Mouse (Mus musculus) stomach, postnatal 0 days (tissue): ENCODE results near the gene Coro2b. TPM values are rescaled to one million over a fixed set of nuclear protein-coding genes. Genes with fewer than 3 reads are reported as not detected.

Source experiments
- ATAC-seq: fragments of 200-750 bp; cut with Nextera tagmentation; 2 replicates; pipeline ENCODE4 v1.8.0; 2017; ENCODE audit not compliant: low FRiP score, low TSS enrichment
- DNase-seq: peaks from one replicate; pipeline ENCODE4 v3.0.0-alpha.2; 2016; ENCODE audit warnings: low spot score
- H3K27ac ChIP-seq: fragments of 300-500 bp; sonication (generic); replicated peaks from 2 replicates; pipeline ENCODE4 v1.5.1; 2014; ENCODE audit warnings: mild to moderate bottlenecking, control low read depth
- H3K27me3 ChIP-seq: fragments of 300-500 bp; sonication (generic); 2 replicates; pipeline ENCODE4 v1.6.1; 2014; ENCODE audit warnings: low read length; ENCODE audit not compliant: control insufficient read depth, insufficient read depth
- H3K36me3 ChIP-seq: fragments of 300-500 bp; sonication (generic); 2 replicates; pipeline ENCODE4 v1.6.1; 2014; ENCODE audit warnings: low read length, mixed read lengths; ENCODE audit not compliant: control insufficient read depth, insufficient read depth
- H3K4me1 ChIP-seq: fragments of 300-500 bp; sonication (generic); replicated peaks from 2 replicates; pipeline ENCODE4 v1.6.1; 2014; ENCODE audit warnings: antibody characterized with exemption; ENCODE audit not compliant: control insufficient read depth, insufficient read depth
- H3K4me2 ChIP-seq: fragments of 300-500 bp; sonication (generic); replicated peaks from 2 replicates; pipeline ENCODE4 v1.6.1; 2014; ENCODE audit warnings: low read depth, mild to moderate bottlenecking, control low read depth, moderate library complexity
- H3K4me3 ChIP-seq: fragments of 300-500 bp; sonication (generic); 2 replicates; pipeline ENCODE4 v1.5.1; 2014; ENCODE audit warnings: low read depth, low read length, control low read depth
- H3K9ac ChIP-seq: fragments of 300-500 bp; sonication (generic); 2 replicates; pipeline ENCODE4 v1.6.1; 2014; ENCODE audit warnings: mild to moderate bottlenecking, low read length, control low read depth, mixed read lengths
- H3K9me3 ChIP-seq: fragments of 300-500 bp; sonication (generic); 2 replicates; pipeline ENCODE4 v1.6.1; 2016; ENCODE audit warnings: low read length; ENCODE audit not compliant: control insufficient read depth
- CTCF ChIP-seq: IDR thresholded peaks from 2 replicates; pipeline ENCODE4 v1.5.1; 2016; ENCODE audit warnings: antibody characterized with exemption, low read depth, mild to moderate bottlenecking, moderate library complexity
- EP300 ChIP-seq: optimal IDR thresholded peaks from 2 replicates; pipeline ENCODE3; 2016; ENCODE audit warnings: antibody characterized with exemption
- WGBS: fragments of 180-500 bp; shearing (Covaris S2); extraction: QIAGEN DNeasy Blood & Tissue Kit; methylation state at CpG from one replicate; pipeline ENCODE4 v1.1.7; 2014; 5-methylcytosine and 5-hydroxymethylcytosine counted together
- polyA plus RNA-seq: library from polyadenylated mRNA; unstranded; fragments of >200 nt; fragmentation: Nextera tagmentation; extraction: Ambion mirVana; gene quantifications from 2 replicates; pipeline ENCODE4 v1.2.1, GENCODE M21; 2015

Gene Coro2b
- polyA plus RNA-seq, 1 experiment from 2014 or later = 4.9 TPM

GRCm38 (mm10) chr9:62371745-62372555, 164.9 kb downstream of the Coro2b start:
- TF ChIP-seq EP300 (no peak), CTCF (no peak)
- H3K27ac ChIP-seq = peak overlapping the region; percentile 40; the same call in 1 of the 2 replicates
- WGBS = 56% methylated on average over 16 of the region's 16 CpGs
- no peak overlapping the region for H3K4me2 ChIP-seq
- ATAC-seq = no peak
- no peak overlapping the region for H3K9ac ChIP-seq
- H3K27me3 ChIP-seq = no peaks in the 10 kb centered on the region
- H3K4me3 ChIP-seq = no peak overlapping the region
- no peak for DNase-seq
- peaks cover 2% of the 10 kb centered on the region; the same call in 1 of the 2 replicates for H3K36me3 ChIP-seq
- no peaks in the 10 kb centered on the region for H3K9me3 ChIP-seq
- H3K4me1 ChIP-seq = peaks cover 4% of the 10 kb centered on the region

- H3K4me1 ChIP-seq = peaks cover 11% of the 10 kb centered on the region
- no peaks in the 10 kb centered on the region for H3K27me3 ChIP-seq
- no peak overlapping the region for H3K4me3 ChIP-seq
- ATAC-seq (no peak), DNase-seq (no peak)
- TF ChIP-seq EP300 (no peak), CTCF (peak; percentile 29)
- whole genome bisulfite sequencing = 56% methylated on average over 6 of the region's 6 CpGs
- H3K9me3 ChIP-seq = no peaks in the 10 kb centered on the region
- H3K36me3 ChIP-seq = peaks cover 2% of the 10 kb centered on the region; the same call in 1 of the 2 replicates
- no peak overlapping the region for H3K4me2 ChIP-seq
- H3K27ac ChIP-seq = no peak overlapping the region
- no peak overlapping the region for H3K9ac ChIP-seq
Measured at GRCm38 (mm10) chr9:62370648-62371280, 166.1 kb downstream of the Coro2b start.

- WGBS = 63% methylated on average over 9 of the region's 9 CpGs
- Histone ChIP-seq H3K4me1 (peaks cover 11% of the 10 kb centered on the region), H3K9me3 (no peaks in the 10 kb centered on the region), H3K27ac (no peak overlapping the region), H3K4me2 (no peak overlapping the region), H3K36me3 (peaks cover 2% of the 10 kb centered on the region; the same call in 1 of the 2 replicates), H3K27me3 (no peaks in the 10 kb centered on the region), H3K9ac (no peak overlapping the region), H3K4me3 (no peak overlapping the region)
- ATAC-seq (no peak), DNase-seq (no peak)
- TF ChIP-seq EP300 (no peak), CTCF (no peak)
Measured at GRCm38 (mm10) chr9:62370186-62370585, 166.7 kb downstream of the Coro2b start.

Other genes with a start within 250 kb of the Coro2b start
- 67.9 and 89.9 TPM in 2 replicates for gene Anp32a, start 195.8 kb downstream of the Coro2b start, polyA plus RNA-seq
- gene Itga11, start 140.8 kb upstream of the Coro2b start, polyA plus RNA-seq = 0.29 and 0.30 TPM in 2 replicates